Mouse (Mus musculus) ZHBTc4 (cell line): ENCODE measurements around the gene Dgcr6.

ENCODE experiments used
- DNase-seq: peaks from one replicate; pipeline ENCODE4 v3.0.0-alpha.2; 2011; ENCODE audit warnings: low read depth, low spot score

The Dgcr6 gene

GRCm38 (mm10) chr16:18116467-18116866 lies 63.8 kb downstream of the Dgcr6 start:
- DNase-seq, result no peak

GRCm38 (mm10) chr16:18118285-18118684 lies 65.6 kb downstream of the Dgcr6 start:
- DNase-seq, result no peak

- peak; percentile 83 for DNase-seq
These were observed 66.5 kb downstream of the Dgcr6 start for GRCm38 (mm10) chr16:18119031-18119730.
